Mouse (Mus musculus) thymus, postnatal 0 days (tissue): ENCODE data around the gene Tspan8. TPM values are rescaled to one million over a fixed set of nuclear protein-coding genes. Genes with fewer than 3 reads are reported as not detected.
"Not testable (repeated sequence)": the region's sequence is repeated elsewhere in the genome, so short reads cannot be mapped to it uniquely, and the experiment has no call there.

Experiments used
- DNase-seq: peaks from one replicate; pipeline ENCODE4 v3.0.0-alpha.2; 2015; ENCODE audit warnings: low spot score
- polyA plus RNA-seq: library from polyadenylated mRNA; unstranded; fragments of >200 nt; fragmentation: Nextera tagmentation; extraction: Ambion mirVana; gene quantifications from 2 replicates; pipeline ENCODE4 v1.2.1, GENCODE M21; 2015

Tspan8 gene
- polyA plus RNA-seq: 2.4 and 3.0 TPM in 2 replicates

DNA sequence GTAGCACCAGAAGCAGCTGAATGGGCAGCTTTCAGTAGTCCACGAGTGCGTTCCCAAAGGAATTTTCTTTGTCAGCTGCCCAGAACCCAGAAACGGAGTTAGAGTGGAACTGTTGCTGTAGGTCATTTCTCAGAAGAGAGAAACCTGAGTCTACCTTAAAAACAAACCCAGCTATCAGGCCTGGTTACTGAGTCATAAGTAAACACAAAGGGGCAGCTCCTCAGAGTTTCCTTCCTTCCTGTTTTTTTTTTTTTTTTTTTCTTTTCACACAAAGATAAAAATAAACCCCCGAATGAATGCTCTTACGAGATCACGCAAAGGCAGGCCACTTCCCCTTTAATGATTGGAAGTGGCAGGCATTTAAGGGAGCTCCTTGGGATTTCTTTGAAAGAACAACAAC lies at the start of gene Tspan8:
Tspan8 (plus strand) TSS at position 322 of the 400 bp plus-strand sequence.
- DNase-seq: no peak

DNA sequence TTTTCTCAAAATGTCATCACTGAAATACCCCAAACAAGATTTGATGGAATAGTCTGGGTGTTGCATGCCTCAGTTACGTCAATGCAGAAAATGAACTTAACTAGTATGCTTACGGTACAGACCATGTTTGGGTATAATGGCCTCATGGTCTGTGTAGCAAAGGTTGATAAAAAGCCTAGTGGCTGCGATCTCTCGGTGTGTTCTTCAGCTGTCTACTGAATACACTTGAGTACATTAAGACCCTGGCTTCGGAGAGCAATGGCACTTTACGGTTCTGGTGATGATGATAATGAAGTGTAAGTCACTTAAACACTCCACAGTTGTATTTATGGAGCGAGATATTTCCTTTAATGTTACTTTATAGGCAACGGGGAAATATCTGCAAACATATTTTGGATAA lies 46.6 kb upstream of the Tspan8 start:
- no peak for DNase-seq

DNA sequence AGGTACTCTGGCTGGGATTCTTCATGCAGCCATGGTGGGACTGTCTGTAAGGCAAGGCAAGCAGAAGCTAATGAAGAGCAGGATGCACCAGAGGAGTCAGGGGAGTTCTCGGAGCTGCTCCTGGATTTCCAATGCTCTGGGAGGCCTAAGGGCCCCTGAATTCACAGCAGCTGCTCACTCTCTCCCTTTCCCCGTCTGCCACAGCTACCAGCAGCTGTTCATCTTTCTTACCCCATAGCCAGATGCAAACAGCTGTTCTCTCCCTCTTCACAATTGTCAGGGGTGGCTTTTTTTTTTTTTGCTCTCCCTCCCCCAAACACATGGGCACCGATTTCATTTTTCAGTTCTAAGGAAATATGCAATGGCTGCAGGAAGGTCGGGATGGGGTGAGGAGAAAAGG lies 42.2 kb upstream of the Tspan8 start:
- no peak for DNase-seq

DNA sequence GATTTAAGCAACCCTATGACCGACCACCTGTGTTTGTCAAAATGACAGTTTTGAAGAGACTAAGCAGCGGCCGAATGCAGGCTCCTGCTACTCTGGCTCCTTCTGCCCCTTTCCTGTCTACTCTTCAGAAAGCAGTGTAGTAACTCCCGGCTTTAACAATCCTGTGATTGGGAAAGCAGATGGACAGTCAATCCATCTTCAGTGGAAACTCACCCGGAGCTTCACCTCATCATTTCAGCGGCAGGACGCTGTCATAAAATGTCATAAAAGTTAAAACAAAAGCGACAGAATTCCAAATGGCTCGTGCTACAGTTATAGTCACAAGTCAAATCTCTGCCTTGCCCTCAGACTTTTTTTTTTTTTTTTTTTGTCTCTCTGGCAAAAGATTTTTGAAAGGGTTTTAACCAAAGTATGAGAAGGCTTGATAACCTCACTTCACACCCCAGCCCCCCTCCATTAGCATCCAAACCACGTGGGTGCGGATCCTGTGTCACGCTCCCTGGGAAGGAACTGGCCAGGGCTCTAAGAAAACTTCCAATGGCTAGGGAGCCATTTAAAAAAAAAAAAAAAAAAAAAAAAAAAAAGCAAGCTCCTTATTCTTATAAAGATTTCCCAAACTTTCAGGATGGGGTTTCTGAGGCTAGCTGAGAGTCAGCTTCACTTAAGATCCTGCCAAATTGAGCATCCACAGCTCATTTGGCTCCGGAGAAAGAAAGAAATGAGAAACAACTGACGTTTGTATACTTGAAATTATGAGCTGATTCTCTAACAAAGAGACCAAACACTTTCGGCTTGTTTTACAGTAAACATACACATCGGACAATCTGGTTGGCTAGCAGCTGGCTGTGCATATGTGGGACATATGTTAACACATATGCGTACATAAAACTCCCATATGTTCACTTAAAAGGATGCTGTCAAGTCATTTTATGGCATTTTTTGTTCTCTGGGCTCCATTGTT lies 40.4 kb upstream of the Tspan8 start:
- DNase-seq: no peak

DNA sequence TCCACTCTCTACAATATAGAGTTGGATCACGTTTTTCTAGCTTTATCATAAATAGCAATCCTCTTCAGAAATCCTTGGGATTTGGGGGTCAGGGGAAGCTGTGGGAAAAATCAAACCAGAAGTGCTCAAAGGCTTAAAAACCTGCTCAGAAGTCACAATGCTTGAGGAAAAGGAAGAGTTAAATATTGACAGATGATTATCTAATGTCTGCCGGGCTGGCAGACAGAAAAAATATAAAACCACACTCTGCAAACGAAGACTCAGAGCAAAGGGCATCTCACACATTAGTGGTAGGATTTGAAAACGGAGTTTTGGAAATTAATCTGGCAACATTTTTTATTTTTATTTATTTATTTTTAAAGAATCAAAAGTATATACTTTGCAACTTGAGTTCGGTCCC lies 39.3 kb upstream of the Tspan8 start:
- DNase-seq: no peak

DNA sequence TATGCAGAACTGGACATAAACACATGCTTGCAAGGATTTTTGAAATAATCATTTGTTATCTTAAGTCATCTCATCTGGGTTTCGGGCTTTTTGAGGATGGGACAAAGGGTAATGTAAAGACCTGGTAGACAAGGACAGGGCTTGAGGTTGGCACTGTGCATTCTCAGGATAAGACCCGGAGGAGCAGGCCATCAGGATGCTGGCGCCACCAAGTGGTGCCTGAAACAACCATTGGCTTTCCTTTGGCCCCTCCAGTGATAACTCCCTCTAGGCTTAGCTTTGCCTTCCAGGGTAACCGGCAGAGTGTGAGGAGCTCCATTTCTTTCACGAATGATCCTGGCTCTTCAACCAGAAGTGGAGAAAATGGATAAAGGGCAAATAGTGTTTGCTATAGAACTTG lies 38.0 kb upstream of the Tspan8 start:
- no peak for DNase-seq

DNA sequence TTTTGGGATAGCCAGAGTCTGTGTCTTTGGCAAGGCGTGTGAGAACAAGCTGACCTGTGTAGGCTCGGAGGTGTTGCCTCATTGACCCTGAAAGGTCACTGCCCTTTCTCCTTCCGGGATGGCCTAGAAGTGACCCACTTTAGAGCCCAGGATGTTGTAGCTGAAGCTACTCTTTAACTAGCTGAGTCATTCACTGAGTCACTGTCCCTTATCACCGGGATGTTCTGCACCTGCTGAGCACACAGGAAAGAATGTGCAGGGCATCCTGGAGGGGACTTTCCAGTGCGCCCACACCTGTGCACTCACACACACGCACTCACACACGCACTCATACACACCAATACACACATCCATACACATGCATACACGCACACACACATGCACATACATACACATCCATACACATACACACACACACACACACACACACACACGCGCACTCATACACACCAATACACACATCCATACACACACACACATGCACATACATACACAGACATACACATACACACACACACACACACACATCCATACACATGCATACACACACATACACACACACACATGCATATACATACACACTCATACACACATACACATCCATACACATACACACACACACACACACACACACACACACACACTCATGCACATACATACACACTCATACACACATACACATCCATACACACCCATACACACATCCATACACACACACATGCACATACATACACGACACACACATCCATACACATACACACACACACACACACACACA lies 36.2 kb upstream of the Tspan8 start:
- no peak for DNase-seq

DNA sequence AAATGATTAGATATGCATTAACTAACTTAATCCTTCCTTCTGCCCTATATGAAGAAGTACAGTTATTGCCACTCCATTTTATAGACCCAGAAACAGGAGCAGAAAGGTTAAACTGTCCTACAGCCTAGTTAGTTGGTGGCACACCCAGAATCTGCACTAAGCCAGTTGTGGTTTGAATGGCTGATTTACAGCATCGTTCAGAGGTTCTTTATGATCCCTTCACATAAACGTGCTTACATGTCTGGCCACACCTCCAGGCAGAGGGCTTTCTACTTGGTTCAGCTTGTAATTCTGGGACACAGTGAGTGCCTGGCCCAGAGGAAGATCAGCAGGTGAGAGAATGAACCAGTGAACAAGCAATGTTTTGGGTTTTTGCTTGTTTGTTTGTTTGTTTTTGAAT lies 33.4 kb upstream of the Tspan8 start:
- no peak for DNase-seq

DNA sequence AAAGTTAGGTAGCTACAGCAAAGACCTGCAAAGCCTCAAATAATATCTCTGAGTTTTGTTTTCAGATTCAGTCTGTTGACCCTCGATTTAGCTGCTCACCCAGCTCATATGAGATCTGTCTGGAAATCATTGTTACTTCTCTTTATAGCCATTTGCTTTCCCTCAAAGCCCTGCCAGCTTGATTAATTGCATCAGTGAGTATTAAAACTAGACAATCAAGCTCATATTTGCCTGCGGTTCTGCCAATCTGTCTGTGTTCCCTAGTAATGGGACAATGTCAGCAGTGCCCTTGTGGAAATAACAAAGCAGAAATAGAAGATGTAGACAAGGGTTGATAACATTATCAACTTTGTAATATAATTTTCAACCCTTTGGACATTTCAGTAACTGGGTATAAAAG lies 25.8 kb upstream of the Tspan8 start:
- DNase-seq: no peak

DNA sequence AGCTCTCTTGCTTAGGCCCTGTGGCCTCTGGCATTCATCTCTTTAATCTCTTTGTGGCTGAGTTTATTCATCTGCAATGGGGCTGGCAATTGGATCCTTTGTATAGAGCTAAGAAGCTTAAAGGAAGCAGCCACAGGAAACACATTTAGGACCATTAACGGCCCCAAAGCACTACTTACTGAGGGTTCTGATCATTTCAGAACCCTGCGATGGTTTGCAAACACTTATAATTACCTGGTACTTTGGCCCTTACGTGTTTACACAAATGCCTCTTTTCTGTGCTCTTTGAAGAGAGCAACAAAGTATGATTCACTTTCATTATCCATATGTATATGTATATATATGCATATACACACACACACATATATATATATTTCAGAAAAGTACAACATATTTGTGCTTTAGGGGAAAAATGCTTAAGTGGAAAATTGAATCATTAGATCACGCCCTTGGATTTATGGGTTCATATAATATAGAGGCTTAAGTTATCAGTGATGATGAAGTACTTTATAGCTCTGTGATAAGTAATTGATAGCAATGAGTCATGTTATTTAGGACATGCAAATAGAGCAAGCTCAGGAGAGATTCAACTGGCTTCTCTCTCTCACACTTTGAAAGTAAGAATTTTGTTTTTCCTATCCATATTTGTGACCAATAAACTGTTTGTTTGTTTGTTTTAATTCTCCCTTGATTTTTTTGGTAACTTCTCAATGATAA lies 20.4 kb upstream of the Tspan8 start:
- no peak for DNase-seq

DNA sequence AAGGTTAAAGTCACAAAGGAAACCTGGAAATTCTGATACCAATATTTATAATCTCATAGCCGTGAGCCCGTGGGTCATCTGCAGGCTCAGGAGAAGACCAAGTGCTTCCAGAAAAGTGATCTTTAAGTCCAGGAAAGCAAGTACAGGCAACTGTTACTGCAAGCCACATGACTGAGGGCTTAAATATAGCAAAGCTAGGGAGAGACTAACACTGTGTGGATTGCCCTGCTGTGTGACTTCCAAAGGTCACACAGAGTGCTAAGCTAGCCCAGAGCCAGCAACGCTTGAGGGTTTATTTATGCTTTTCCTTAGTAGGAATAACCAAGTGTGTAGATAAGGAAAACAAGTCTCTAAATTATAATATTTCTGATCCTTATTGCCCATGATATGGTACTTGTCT lies 15.2 kb upstream of the Tspan8 start:
- no peak for DNase-seq

DNA sequence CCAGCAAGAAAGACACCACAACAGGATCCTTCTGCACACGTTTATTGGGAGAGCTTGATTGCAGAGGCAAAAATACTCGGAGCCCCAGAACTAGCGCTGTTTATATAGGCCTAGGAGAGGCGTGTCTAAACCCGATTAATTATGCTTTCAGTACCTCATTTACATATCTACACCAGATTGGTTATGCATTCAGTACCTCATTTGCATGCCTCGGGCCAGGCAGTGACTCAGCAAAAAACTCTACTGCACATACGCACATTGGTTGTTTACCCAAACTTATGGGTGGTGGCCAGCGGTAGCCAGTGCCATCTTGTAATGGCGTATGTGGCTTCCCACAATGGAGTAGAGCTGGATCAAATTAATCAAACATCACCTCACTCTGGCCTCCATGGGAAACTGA lies 13.6 kb upstream of the Tspan8 start:
- not testable (repeated sequence) for DNase-seq

DNA sequence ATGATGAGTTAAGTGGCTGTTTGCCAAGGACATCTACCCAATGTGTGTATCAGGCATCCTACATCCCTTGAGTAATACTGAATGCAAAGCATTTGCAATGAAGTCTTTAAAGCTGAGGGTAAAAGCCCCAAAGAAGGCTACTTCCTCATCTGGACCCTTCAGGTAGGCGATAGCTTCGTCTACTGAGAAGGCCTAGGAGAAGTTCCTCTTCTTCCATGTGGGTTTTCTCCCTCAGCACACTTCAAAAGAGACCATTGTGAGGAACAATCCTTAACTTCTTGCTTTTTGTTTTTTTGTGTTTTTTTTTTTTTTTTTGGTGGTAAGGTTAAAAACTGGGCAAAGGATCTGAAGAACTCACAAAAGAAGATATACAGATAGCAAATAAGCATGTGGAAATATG lies 12.9 kb upstream of the Tspan8 start:
- no peak for DNase-seq

DNA sequence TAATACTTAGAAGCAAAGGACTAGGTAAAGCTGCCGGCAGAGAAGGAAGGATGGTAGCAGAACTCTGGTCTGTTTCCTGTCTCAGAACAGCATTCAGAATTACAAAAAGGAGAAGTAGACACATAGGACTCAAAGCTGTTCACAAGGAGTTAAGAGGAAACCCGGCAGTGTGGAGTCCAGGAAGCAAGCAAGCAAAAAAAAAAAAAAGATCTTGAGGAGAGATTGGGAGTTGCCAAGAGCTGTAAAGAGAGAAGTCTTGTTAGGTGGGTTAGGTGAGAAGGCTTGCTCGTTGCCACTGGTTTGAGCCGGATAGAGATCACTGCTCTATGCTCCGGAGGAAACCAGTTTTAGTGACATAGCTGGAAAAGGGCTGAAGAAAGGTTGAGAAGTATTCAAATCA lies 10.6 kb upstream of the Tspan8 start:
- DNase-seq: no peak

DNA sequence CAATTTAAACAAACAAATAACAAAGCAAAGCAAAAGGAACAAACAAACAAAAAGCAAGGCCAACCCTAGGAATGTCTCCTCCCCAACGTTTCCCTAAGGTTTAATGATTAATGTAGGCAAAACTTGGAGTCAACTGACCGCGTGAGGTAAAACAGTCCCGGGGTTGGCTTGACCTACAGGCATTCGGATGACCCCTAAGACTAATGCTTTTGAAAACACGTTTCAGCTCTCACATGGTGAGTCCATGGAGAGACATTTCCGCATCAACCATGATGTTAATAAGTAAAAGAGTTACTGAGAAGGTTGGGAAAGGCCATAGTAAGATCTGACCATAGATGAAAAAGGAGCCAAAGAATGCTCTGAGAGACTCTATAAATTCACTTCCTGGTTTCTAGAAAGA lies 7.5 kb upstream of the Tspan8 start:
- DNase-seq: no peak

DNA sequence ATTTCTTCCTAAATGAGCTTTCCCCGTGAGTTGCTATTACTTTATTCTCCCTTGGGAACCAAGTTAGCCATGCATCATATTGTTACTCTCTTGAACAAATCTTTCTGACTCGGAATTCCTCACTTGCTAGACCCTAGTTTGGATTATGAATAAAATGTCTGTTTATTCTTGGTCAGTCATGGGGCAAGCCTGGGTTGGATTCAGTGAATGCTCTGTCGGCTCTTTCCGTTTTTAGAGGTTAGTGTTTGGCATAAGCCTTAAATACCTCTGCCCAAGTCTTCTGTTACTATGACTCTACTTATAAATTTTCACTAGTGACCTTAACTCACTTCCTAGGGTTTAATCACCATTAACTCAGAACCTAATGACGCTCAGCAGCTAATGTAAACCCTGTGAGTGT lies 5.1 kb upstream of the Tspan8 start:
- DNase-seq: no peak

DNA sequence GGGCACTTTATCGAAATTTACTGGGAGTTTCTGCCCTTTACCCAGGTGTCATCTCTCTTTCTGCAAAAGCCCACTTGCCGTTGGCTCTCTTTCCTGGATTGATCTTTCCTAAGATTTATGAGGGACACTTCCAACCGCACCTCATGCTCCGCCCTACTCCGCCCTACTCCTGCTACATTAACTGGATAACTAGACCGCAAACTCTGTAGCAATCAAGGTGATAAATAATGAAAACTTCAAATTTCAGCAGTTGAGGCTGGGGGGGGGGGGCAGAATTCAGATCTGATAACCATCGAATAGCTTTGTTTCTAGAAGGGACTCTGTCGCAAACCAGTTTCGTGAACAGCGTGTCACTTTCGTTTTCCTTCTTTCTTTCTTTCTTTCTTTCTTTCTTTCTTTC lies 1.8 kb upstream of the Tspan8 start:
- DNase-seq: no peak

DNA sequence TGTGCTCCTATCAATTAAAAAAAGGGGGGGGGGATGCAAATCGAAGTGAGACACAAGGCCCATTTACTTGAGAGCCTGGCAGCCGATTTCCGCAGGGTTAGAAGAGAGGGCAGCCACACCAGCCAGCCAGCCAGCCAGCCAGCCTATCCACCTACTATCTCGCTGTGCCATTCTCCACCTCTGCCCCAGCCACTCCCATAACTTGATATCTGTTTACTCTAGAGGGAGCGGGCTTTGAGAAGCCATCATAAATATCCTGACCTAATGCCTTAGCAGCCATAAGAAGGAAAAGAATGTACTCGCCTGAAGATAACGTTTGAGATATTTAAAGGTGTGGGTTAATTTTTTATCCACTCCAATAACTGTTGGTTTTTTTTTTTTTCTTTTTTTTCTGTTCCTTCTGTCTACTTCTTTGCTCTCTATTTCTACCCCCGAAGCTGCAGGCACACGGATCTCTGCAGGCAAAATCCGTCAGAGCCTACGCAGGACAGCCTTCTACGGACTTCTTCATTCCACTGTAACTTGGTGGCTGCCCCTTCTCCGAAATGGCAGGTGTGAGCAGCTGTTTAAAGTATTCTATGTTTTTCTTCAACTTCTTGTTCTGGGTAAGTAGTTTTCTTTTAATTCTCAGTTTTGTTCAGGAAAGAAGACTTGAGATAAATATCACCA lies 558 bp downstream of the Tspan8 start:
- no peak for DNase-seq

DNA sequence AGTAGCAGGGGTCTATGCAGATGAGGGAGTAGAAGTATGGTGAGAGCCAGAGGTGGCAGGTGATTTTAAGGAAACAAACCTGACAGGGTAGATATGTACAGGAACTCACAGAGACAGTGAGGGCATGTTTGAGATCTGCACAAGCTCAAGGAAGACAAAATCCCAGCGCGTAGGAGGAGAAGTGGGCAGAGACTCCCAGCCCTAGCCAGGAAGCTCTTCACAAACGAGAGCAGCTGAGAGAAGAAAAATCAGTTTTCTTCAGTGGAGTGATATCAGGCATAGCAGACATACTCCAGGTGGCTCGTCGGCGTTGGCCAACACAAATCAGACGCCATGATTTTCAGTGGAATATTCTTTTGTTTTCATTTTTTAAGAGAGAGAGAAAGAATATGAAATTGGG lies 8.7 kb downstream of the Tspan8 start:
- DNase-seq: no peak

DNA sequence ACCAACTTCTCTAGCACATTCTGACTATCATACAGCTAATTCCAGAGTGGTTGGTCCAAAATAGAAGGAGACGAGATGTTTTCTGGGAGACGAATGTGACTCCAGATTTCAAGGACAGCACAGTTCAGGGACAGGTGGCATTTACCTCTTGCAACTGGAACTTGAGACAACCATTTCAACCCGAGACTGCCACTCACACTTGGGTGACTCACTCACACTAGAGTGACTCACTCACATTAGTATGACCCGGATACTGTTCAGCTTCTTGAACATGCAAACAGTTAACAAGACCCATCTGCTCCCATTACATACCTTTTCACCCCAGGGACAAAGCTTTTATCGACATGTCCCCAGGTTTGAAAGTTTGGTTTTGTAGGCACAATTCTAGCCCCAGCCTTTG lies 12.2 kb downstream of the Tspan8 start:
- no peak for DNase-seq

DNA sequence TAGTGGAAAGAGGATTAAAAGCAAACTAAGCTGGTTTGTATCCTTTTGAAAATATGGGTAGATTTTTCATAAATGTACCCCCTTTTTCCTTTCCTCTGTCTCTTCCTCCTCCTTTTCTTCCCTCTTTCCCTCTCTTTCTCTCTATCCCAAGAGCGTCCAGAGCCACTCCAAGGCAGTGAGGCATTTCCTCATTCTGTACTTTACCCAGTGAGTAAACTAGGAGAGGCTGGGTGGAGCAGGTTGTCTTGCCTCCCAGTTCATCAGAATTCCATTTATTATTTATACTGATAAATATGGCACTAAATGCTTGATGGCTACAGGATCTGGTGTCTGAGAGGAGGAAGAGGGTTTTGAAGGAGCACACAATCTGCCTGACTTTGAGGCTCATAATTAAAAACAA lies 13.1 kb downstream of the Tspan8 start:
- DNase-seq: no peak
